Mouse (Mus musculus): ENCODE results near the gene Myo18b.

GRCm38 (mm10) chr5:112707478-112707877 is 188.7 kb downstream of the Myo18b start:
- TF ChIP-seq POLR2A (IDR thresholded peaks at IDR 0.05; ENCODE audit: low read depth, low read length): no peak
- TF ChIP-seq CTCF (IDR thresholded peaks at IDR 0.05; ENCODE audit: extremely low read depth, insufficient read length, insufficient replicate concordance, low read depth, low read length): no peak
